Mouse (Mus musculus) liver, embryonic 15.5 days (tissue): ENCODE results near the gene Jtb. TPM values are rescaled to one million over a fixed set of nuclear protein-coding genes. Genes with fewer than 3 reads are reported as not detected.

Experiments used
- ATAC-seq: fragments of 200-750 bp; cut with Nextera tagmentation; 2 replicates; pipeline ENCODE4 v1.8.0; 2017; ENCODE audit warnings: moderate number of reproducible peaks, mild to moderate bottlenecking, moderate library complexity; ENCODE audit not compliant: insufficient read depth
- H3K27ac ChIP-seq: fragments of 300-500 bp; sonication (generic); replicated peaks from 2 replicates; pipeline ENCODE4 v1.5.1; 2015; ENCODE audit warnings: mild to moderate bottlenecking, inconsistent platforms
- H3K27me3 ChIP-seq: fragments of 300-500 bp; sonication (generic); 2 replicates; pipeline ENCODE4 v1.6.1; 2015; ENCODE audit warnings: mild to moderate bottlenecking, inconsistent platforms
- H3K36me3 ChIP-seq: fragments of 300-500 bp; sonication (generic); replicated peaks from 2 replicates; pipeline ENCODE4 v1.6.1; 2015; ENCODE audit warnings: moderate library complexity, mild to moderate bottlenecking, inconsistent platforms
- H3K4me1 ChIP-seq: fragments of 300-500 bp; sonication (generic); replicated peaks from 2 replicates; pipeline ENCODE4 v1.6.1; 2015; ENCODE audit warnings: inconsistent platforms
- H3K4me2 ChIP-seq: fragments of 300-500 bp; sonication (generic); 2 replicates; pipeline ENCODE4 v1.6.1; 2015; ENCODE audit warnings: moderate library complexity, mild to moderate bottlenecking, inconsistent platforms
- H3K4me3 ChIP-seq: fragments of 300-500 bp; sonication (generic); replicated peaks from 2 replicates; pipeline ENCODE4 v1.5.1; 2015; ENCODE audit warnings: mild to moderate bottlenecking, inconsistent platforms
- H3K9ac ChIP-seq: fragments of 300-500 bp; sonication (generic); 2 replicates; pipeline ENCODE4 v1.6.1; 2015; ENCODE audit warnings: moderate library complexity, mild to moderate bottlenecking, inconsistent platforms
- H3K9me3 ChIP-seq: fragments of 300-500 bp; sonication (generic); replicated peaks from 2 replicates; pipeline ENCODE4 v1.6.1; 2016; ENCODE audit warnings: inconsistent platforms
- WGBS: fragments of 180-500 bp; shearing (Covaris S2); methylation state at CpG from one replicate; pipeline ENCODE4 v1.1.7; 2015; ENCODE audit warnings: mixed read lengths; ENCODE audit not compliant: insufficient replicate concordance; 5-methylcytosine and 5-hydroxymethylcytosine counted together
- polyA plus RNA-seq: library from polyadenylated mRNA; unstranded; fragments of >200 nt; fragmentation: Nextera tagmentation; extraction: Ambion mirVana; gene quantifications from 2 replicates; pipeline ENCODE4 v1.2.1, GENCODE M21; 2015

Gene Jtb
- polyA plus RNA-seq, 1 experiment from 2014 or later = 42.7 TPM

DNA sequence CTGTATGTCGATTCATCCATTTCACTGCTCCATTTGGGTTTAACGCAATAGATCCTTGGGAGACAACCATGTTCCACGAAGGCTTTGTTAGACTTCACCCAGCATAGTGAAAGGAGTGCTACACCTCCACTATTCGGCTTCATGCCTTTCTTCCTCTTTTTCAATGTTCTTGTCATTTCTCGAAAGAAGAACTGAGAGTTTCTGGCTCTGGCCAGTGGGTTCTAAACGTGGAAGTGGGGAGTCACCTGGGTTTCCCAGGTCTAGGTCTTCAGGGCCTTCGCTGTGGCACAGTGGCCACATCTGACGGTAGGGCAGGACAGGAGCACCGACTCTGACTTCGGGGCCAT is 33.3 kb downstream of the Jtb start:
- H3K36me3 ChIP-seq = peaks cover 42% of the 10 kb centered on the region

DNA sequence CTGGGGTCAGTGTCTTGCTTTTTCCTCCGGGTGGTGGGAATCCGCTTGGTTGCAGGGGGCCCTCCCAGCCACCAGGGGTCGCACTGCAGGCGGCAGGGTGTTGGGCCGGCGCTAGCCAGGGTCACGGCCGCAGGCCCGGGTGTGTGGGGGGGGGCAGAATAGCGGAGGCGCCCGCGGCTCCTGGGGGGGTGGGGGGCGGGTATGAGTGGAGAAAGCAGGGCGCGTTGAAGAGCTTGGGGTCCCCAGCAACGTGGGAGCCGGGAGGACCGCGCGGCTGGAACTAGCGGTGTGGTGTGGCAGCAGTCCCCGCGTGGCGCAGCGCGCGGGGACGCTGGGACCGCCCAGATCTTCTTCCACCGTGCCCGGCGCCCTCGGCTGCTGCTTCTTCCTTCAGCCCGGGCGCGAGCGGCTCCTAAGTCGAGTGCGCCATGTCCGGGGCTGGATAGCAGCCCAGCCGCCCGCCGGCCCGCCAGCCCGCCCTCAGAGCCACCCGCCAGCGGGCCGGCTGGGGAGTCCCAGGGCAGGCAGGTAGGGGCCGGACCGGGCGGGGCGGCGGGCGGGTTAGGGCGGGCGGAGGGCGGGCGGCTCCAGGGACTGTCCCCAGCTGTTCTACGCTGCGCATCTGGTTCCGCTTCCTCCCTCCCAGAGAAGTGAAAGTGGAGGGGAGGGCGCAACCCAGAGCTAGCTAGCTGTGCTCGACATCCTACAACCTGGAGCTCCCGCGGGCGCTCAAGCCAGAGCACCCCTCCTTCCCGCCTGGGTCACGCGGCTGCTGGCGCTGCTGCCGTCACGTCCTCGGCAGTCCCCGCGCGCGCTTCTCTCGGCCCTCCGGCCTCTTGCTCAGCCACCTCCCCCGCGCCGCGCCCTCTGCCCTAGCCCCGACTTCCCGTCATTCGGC is 33.9 kb downstream of the Jtb start, which contains the start of gene Dennd4b:
Gene Dennd4b (plus strand): TSS at position 152 of the 898 bp plus-strand sequence.
- peak within 1 kb of the TSS; percentile 95 for H3K27ac ChIP-seq
- WGBS = under 1% methylated on average over 87 of the region's 87 CpGs

More for the DNA sequence above, 33.3 kb downstream of the Jtb start:
- Histone ChIP-seq H3K4me2 (peak overlapping the region; percentile 97), H3K4me3 (peak overlapping the region; percentile 89), H3K9ac (peak overlapping the region; percentile 83), H3K27ac (peak overlapping the region; percentile 95), H3K27me3 (no peaks in the 10 kb centered on the region), H3K4me1 (peaks cover 44% of the 10 kb centered on the region), H3K9me3 (no peaks in the 10 kb centered on the region)
- 20% methylated on average over 10 of the region's 10 CpGs for WGBS
- ATAC-seq = no peak

DNA sequence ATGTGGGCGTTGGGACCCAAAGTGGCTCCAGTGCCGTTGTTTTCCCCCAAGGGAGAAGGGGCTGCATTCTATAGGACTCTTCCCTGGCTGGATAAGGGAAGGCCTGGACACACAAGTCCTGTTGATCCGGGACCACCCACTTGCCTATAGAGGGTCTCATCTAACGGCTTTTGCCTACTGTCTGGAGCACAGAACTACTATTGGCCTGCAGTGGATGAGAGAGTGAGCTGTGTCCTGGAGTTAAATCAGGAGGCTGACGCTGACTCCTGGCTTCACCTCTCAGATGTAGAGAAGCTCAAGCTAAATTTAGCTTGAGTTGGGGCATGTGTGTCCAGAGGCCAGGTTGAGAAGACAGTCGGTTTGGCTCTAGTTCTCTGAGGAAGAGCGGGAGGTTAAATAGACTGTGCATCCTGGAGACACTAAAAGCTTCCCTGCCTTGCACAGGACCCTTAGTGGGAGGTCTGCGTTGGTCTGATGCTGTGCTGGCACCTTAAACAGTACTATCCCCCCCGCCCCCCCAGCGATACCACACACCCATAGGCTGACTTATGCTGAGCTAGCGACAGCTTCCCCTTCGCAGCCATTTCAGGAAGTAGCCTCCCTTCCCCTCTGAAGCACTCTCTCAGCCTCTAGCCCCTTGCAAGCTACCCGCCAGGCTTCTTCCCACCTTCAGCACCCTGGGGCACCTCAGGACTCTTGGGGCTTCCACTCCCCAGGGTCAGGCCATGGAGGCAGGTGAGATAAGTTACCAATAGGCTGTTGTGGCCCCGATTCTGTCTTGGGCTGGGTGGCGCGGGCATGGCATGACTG is 34.7 kb downstream of the Jtb start:
- H3K9me3 ChIP-seq = no peaks in the 10 kb centered on the region

More for the DNA sequence above, 33.9 kb downstream of the Jtb start, which contains the start of gene Dennd4b:
- ATAC-seq = peak; percentile 95
- H3K9ac ChIP-seq = peak within 1 kb of the TSS; percentile 83
- peak within 1 kb of the TSS; percentile 97 for H3K4me2 ChIP-seq
- peak within 1 kb of the TSS; percentile 89 for H3K4me3 ChIP-seq
- no peaks in the 10 kb centered on the region for H3K9me3 ChIP-seq
- peaks cover 44% of the 10 kb centered on the region for H3K4me1 ChIP-seq
- H3K27me3 ChIP-seq = no peaks in the 10 kb centered on the region
- peaks cover 36% of the 10 kb centered on the region for H3K36me3 ChIP-seq

DNA sequence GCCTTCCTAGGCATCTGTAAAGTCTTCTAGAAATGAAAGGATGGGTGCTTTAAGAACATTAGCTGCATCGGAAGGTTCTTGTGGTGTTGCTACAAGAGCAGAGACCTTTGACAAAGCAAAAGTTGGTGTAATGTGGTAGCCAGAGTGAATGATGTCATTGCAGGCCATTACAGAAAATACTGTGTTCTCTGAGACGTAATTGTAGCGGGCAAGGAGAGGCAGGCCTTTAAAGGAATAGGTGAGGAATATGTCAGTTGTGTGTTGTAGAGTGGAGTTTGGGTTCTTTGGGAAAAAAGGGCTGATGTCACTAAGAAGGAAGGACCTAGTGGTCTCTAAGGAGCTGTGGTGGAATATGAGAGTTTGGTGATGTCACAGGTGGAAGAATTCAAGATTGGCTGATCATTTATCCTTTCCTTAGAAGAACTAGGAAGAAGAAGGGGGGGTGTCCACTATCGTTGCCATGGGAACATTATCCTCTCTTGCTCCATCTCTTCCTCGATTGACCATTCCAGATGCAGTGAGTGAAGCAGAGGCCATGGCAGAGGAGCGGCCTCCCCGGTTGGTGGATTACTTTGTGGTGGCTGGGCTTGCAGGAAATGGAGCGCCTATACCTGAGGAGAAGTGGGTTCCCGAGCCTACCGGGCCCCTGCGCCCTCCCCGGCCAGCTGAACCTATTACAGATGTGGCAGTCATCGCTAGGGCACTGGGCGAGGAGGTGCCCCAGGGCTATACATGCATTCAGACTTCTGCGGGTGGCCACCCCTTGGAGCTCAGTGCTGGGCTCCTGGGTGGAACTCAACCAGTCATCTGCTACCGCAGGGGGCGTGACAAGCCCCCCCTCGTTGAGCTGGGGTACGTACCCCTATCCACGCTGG is 35.7 kb downstream of the Jtb start:
- peak overlapping the region; percentile 95 for H3K27ac ChIP-seq
- H3K9me3 ChIP-seq = no peaks in the 10 kb centered on the region
- no peak for ATAC-seq
- H3K9ac ChIP-seq = peak overlapping the region; percentile 83; the same call in 1 of the 2 replicates
- 77% methylated on average over 20 of the region's 20 CpGs for whole genome bisulfite sequencing
- peak overlapping the region; percentile 97 for H3K4me2 ChIP-seq
- peaks cover 28% of the 10 kb centered on the region for H3K36me3 ChIP-seq
- peaks cover 44% of the 10 kb centered on the region for H3K4me1 ChIP-seq
- no peaks in the 10 kb centered on the region for H3K27me3 ChIP-seq
- H3K4me3 ChIP-seq = peak overlapping the region; percentile 89

More for the DNA sequence above, 34.7 kb downstream of the Jtb start:
- H3K27ac ChIP-seq = peak overlapping the region; percentile 95
- peak overlapping the region; percentile 89 for H3K4me3 ChIP-seq
- peak; percentile 1; the same call in 1 of the 2 replicates for ATAC-seq
- H3K27me3 ChIP-seq = no peaks in the 10 kb centered on the region
- peaks cover 32% of the 10 kb centered on the region for H3K36me3 ChIP-seq
- peak overlapping the region; percentile 83 for H3K9ac ChIP-seq
- H3K4me1 ChIP-seq = peaks cover 44% of the 10 kb centered on the region
- WGBS = 5% methylated on average over 16 of the region's 16 CpGs
- peak overlapping the region; percentile 97 for H3K4me2 ChIP-seq

DNA sequence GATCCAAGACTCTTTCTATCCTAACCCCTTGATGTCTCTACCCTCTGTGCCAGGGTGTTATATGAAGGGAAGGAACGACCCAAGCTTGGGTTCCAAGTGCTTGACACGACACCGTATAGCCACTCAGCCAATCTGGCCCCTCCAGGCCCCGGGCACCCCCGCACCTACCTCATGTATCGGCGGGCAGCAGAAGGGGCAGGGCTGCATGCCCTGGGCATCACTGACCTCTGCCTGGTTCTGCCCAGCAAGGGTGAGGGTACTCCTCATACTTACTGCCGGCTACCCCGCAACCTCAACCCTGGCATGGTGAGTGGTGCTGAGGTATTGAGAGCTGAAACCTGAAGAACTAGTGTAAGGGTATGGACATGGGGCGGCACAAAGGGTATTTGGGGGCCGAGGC is 36.8 kb downstream of the Jtb start:
- Histone ChIP-seq H3K4me3 (no peak overlapping the region), H3K9me3 (no peaks in the 10 kb centered on the region), H3K4me1 (peaks cover 44% of the 10 kb centered on the region), H3K27ac (no peak overlapping the region), H3K36me3 (peaks cover 28% of the 10 kb centered on the region), H3K4me2 (no peak overlapping the region), H3K9ac (no peak overlapping the region), H3K27me3 (no peaks in the 10 kb centered on the region)
- 86% methylated on average over 11 of the region's 11 CpGs for WGBS
- no peak for ATAC-seq

DNA sequence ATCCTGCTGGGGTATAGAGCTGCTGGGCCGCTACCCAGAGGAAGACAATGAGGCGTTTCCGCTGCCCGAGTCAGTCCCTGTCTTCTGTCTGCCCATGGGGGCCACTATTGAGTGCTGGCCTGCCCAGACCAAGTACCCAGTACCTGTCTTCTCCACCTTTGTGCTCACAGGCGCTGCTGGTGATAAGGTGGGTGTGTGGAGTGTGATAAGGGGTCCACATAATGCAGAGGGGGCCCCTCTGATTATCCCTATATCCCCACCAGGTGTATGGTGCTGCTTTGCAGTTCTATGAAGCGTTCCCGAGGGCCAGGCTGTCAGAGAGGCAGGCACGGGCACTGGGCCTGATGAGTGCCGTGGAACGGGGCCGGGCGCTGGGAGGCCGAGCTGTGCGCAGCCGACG is 37.6 kb downstream of the Jtb start:
- Histone ChIP-seq H3K27me3 (no peaks in the 10 kb centered on the region), H3K27ac (no peak overlapping the region), H3K9me3 (no peaks in the 10 kb centered on the region), H3K9ac (no peak overlapping the region), H3K4me3 (no peak overlapping the region), H3K4me2 (no peak overlapping the region), H3K36me3 (peaks cover 27% of the 10 kb centered on the region), H3K4me1 (peaks cover 44% of the 10 kb centered on the region)
- no peak for ATAC-seq
- WGBS = 80% methylated on average over 16 of the region's 16 CpGs

DNA sequence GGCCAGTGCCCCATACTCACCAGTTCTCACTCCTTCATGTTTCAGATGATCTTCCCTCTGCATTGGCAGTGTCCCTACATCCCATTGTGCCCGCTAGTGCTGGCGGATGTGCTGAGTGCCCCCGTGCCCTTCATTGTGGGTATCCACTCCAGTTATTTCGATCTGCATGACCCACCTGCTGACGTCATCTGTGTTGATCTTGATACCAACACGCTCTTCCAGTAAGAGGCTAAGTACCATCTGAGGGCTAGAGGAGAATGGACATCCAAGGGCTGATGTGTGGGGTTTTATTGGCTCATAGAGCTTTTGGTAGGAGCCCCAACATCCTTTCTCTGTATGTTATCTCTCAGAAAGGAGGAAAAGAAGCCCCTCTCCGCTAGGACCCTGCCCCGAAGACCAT is 39.4 kb downstream of the Jtb start:
- no peak overlapping the region for H3K9ac ChIP-seq
- no peak for ATAC-seq
- H3K4me3 ChIP-seq = no peak overlapping the region
- WGBS = 75% methylated on average over 8 of the region's 8 CpGs
- no peaks in the 10 kb centered on the region for H3K27me3 ChIP-seq
- H3K36me3 ChIP-seq = peaks cover 36% of the 10 kb centered on the region
- H3K4me1 ChIP-seq = peaks cover 34% of the 10 kb centered on the region
- H3K4me2 ChIP-seq = no peak overlapping the region
- no peak overlapping the region for H3K27ac ChIP-seq
- no peaks in the 10 kb centered on the region for H3K9me3 ChIP-seq

DNA sequence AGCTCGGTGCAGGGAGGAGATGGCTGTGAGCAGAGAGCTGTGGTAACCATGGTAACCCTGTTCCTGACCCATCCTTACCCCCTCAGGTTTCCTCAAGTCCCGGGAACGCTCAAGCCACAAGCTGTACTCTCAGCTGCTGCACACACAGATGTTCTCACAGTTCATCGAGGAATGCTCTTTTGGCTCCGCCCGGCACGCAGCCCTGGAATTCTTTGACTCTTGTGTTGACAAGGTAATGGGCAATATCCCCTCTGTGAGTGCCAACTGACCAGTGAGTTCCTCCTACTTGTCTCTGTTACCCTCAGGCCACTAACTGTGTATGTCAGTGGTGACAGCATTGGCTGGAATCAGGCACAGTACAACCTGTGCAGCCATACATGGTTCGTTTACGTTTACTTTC is 40.8 kb downstream of the Jtb start:
- no peak overlapping the region for H3K27ac ChIP-seq
- no peak overlapping the region for H3K4me2 ChIP-seq
- ATAC-seq = no peak
- peaks cover 20% of the 10 kb centered on the region for H3K4me1 ChIP-seq
- 76% methylated on average over 9 of the region's 9 CpGs for WGBS
- H3K36me3 ChIP-seq = peaks cover 47% of the 10 kb centered on the region
- H3K9me3 ChIP-seq = no peaks in the 10 kb centered on the region
- no peak overlapping the region for H3K9ac ChIP-seq
- no peaks in the 10 kb centered on the region for H3K27me3 ChIP-seq
- H3K4me3 ChIP-seq = no peak overlapping the region

DNA sequence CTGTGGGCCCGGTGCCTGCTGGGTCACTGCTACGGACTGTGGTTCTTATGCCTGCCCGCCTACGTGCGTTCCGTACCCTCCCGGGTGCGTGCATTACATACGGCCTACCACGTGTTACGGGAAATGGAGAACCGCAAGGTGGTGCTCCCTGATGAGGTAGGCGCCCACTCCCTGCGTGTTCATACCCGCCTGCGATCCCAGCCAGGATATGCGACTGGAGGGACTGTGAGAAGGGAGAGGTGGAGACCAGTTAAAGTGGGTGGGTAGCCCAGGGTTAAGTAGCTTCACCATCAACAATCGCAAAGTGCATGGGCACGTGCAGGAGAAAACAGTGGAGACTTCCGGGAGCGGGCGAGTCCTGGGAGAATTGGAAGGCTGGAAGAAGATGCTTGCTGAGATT is 42.5 kb downstream of the Jtb start:
- Histone ChIP-seq H3K36me3 (peaks cover 60% of the 10 kb centered on the region), H3K4me3 (no peak overlapping the region)

DNA sequence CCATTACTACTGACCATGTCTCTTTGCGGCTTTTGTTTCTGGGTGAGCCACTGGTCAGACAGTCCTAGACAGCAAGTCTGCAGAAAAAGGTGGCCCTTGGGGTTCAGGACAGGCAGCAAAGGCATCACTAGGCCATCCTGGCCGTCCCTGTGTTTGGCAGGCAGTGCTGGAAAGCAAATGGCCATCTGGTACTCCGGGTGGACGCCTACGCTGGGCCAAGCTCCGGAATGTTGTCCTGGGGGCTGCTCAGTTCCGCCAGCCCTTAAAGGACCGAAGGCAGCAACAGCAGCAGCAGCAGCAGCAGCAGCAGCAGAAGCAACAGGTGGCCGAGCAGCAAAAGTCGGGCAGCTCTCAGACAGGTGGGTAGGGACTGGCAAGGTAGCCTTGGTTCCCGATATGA is 43.9 kb downstream of the Jtb start:
- H3K4me1 ChIP-seq = no peaks in the 10 kb centered on the region
- H3K27me3 ChIP-seq = no peaks in the 10 kb centered on the region
- ATAC-seq = no peak
- H3K9me3 ChIP-seq = no peaks in the 10 kb centered on the region
- 82% methylated on average over 11 of the region's 11 CpGs for WGBS
- H3K36me3 ChIP-seq = peaks cover 71% of the 10 kb centered on the region
- H3K4me2 ChIP-seq = no peak overlapping the region
- H3K9ac ChIP-seq = no peak overlapping the region
- H3K4me3 ChIP-seq = no peak overlapping the region
- H3K27ac ChIP-seq = no peak overlapping the region

More for the DNA sequence above, 42.5 kb downstream of the Jtb start:
- Histone ChIP-seq H3K9ac (no peak overlapping the region), H3K27me3 (no peaks in the 10 kb centered on the region), H3K4me1 (peaks cover 4% of the 10 kb centered on the region; the same call in 1 of the 2 replicates), H3K4me2 (no peak overlapping the region), H3K27ac (no peak overlapping the region), H3K9me3 (no peaks in the 10 kb centered on the region)
- 90% methylated on average over 22 of the region's 22 CpGs for WGBS
- no peak for ATAC-seq
